Mouse (Mus musculus): ENCODE results near the gene Msmo1. TPM values are rescaled to one million over a fixed set of nuclear protein-coding genes. Genes with fewer than 3 reads are reported as not detected.

The Msmo1 gene
- polyA plus RNA-seq, 1 experiment: 0.11 TPM

- Histone ChIP-seq H3K4me1 (ENCODE audit: control insufficient read depth) (no peaks in the 10 kb centered on the region), H3K4me3 (replicated peaks) (no peak overlapping the region), H3K9me3 (ENCODE audit: control insufficient read depth, low read length) (no peaks in the 10 kb centered on the region), H3K36me3 (ENCODE audit: control insufficient read depth) (peaks cover 2% of the 10 kb centered on the region; the same call in 1 of the 2 replicates), H3K27me3 (ENCODE audit: control insufficient read depth) (no peaks in the 10 kb centered on the region)
- TF ChIP-seq GATA1 (IDR thresholded peaks at IDR 0.05; ENCODE audit: low read length): no peak
- no peak for TF ChIP-seq TAL1 (IDR thresholded peaks at IDR 0.05; ENCODE audit: low read length)
Observed at GRCm38 (mm10) chr8:64761430-64761829, 27.8 kb upstream of the Msmo1 start.

GRCm38 (mm10) chr8:64757956-64758355, 24.4 kb upstream of the Msmo1 start:
- Histone ChIP-seq H3K27me3 (ENCODE audit: control insufficient read depth) (no peaks in the 10 kb centered on the region), H3K4me1 (ENCODE audit: control insufficient read depth) (no peaks in the 10 kb centered on the region), H3K4me3 (replicated peaks) (no peak overlapping the region), H3K9me3 (ENCODE audit: control insufficient read depth, low read length) (no peaks in the 10 kb centered on the region), H3K36me3 (ENCODE audit: control insufficient read depth) (peaks cover 6% of the 10 kb centered on the region; the same call in 1 of the 2 replicates)
- TF ChIP-seq GATA1 (IDR thresholded peaks at IDR 0.05; ENCODE audit: low read length): no peak
- no peak for TF ChIP-seq TAL1 (IDR thresholded peaks at IDR 0.05; ENCODE audit: low read length)

GRCm38 (mm10) chr8:64746215-64747058, 12.8 kb upstream of the Msmo1 start:
- Histone ChIP-seq H3K9me3 (ENCODE audit: control insufficient read depth, low read length) (no peaks in the 10 kb centered on the region), H3K4me1 (ENCODE audit: control insufficient read depth) (no peaks in the 10 kb centered on the region; the same call in 1 of the 2 replicates), H3K4me3 (replicated peaks) (no peak overlapping the region), H3K36me3 (ENCODE audit: control insufficient read depth) (peaks cover 4% of the 10 kb centered on the region; the same call in 1 of the 2 replicates), H3K27me3 (ENCODE audit: control insufficient read depth) (no peaks in the 10 kb centered on the region)
- no peak for TF ChIP-seq TAL1 (IDR thresholded peaks at IDR 0.05; ENCODE audit: low read length)
- TF ChIP-seq GATA1 (IDR thresholded peaks at IDR 0.05; ENCODE audit: low read length): no peak

GRCm38 (mm10) chr8:64740547-64741211, 7.1 kb upstream of the Msmo1 start:
- H3K36me3 ChIP-seq (ENCODE audit: control insufficient read depth): no peaks in the 10 kb centered on the region; the same call in 1 of the 2 replicates
- H3K4me1 ChIP-seq (ENCODE audit: control insufficient read depth): peaks cover 14% of the 10 kb centered on the region
- peak overlapping the region; percentile 38 for H3K4me3 ChIP-seq (replicated peaks)
- H3K27me3 ChIP-seq (ENCODE audit: control insufficient read depth): no peaks in the 10 kb centered on the region
- H3K9me3 ChIP-seq (ENCODE audit: control insufficient read depth, low read length): no peaks in the 10 kb centered on the region
- TF ChIP-seq TAL1 (IDR thresholded peaks at IDR 0.05; ENCODE audit: low read length) (no peak), GATA1 (IDR thresholded peaks at IDR 0.05; ENCODE audit: low read length) (no peak)

GRCm38 (mm10) chr8:64738916-64739315, 5.3 kb upstream of the Msmo1 start:
- no peaks in the 10 kb centered on the region for H3K27me3 ChIP-seq (ENCODE audit: control insufficient read depth)
- H3K4me1 ChIP-seq (ENCODE audit: control insufficient read depth): peaks cover 23% of the 10 kb centered on the region
- H3K4me3 ChIP-seq (replicated peaks): no peak overlapping the region
- H3K9me3 ChIP-seq (ENCODE audit: control insufficient read depth, low read length): no peaks in the 10 kb centered on the region
- no peaks in the 10 kb centered on the region; the same call in 1 of the 2 replicates for H3K36me3 ChIP-seq (ENCODE audit: control insufficient read depth)
- TF ChIP-seq GATA1 (IDR thresholded peaks at IDR 0.05; ENCODE audit: low read length) (no peak), TAL1 (IDR thresholded peaks at IDR 0.05; ENCODE audit: low read length) (no peak)

GRCm38 (mm10) chr8:64736767-64737323, 3.3 kb upstream of the Msmo1 start:
- no peak overlapping the region for H3K4me3 ChIP-seq (replicated peaks)
- TF ChIP-seq TAL1 (IDR thresholded peaks at IDR 0.05; ENCODE audit: low read length) (no peak), GATA1 (IDR thresholded peaks at IDR 0.05; ENCODE audit: low read length) (no peak)
- H3K4me1 ChIP-seq (ENCODE audit: control insufficient read depth): peaks cover 39% of the 10 kb centered on the region
- H3K36me3 ChIP-seq (ENCODE audit: control insufficient read depth): no peaks in the 10 kb centered on the region
- H3K9me3 ChIP-seq (ENCODE audit: control insufficient read depth, low read length): no peaks in the 10 kb centered on the region
- H3K27me3 ChIP-seq (ENCODE audit: control insufficient read depth): no peaks in the 10 kb centered on the region

- Histone ChIP-seq H3K27me3 (ENCODE audit: control insufficient read depth) (no peaks in the 10 kb centered on the region), H3K4me1 (ENCODE audit: control insufficient read depth) (peaks cover 31% of the 10 kb centered on the region)
- TF ChIP-seq TAL1 (IDR thresholded peaks at IDR 0.05; ENCODE audit: low read length) (no peak), GATA1 (IDR thresholded peaks at IDR 0.05; ENCODE audit: low read length) (no peak)
Observed at GRCm38 (mm10) chr8:64735161-64735560, 1.6 kb upstream of the Msmo1 start.

GRCm38 (mm10) chr8:64732596-64732995, 996 bp downstream of the Msmo1 start:
- H3K4me3 ChIP-seq (replicated peaks): peak overlapping the region; percentile 90
- H3K27me3 ChIP-seq (ENCODE audit: control insufficient read depth): no peaks in the 10 kb centered on the region
- H3K36me3 ChIP-seq (ENCODE audit: control insufficient read depth): peaks cover 10% of the 10 kb centered on the region
- H3K9me3 ChIP-seq (ENCODE audit: control insufficient read depth, low read length): no peaks in the 10 kb centered on the region
- peaks cover 26% of the 10 kb centered on the region for H3K4me1 ChIP-seq (ENCODE audit: control insufficient read depth)
- no peak for TF ChIP-seq GATA1 (IDR thresholded peaks at IDR 0.05; ENCODE audit: low read length)
- no peak for TF ChIP-seq TAL1 (IDR thresholded peaks at IDR 0.05; ENCODE audit: low read length)

More at GRCm38 (mm10) chr8:64735161-64735560, 1.6 kb upstream of the Msmo1 start:
- no peaks in the 10 kb centered on the region for H3K9me3 ChIP-seq (ENCODE audit: control insufficient read depth, low read length)
- H3K36me3 ChIP-seq (ENCODE audit: control insufficient read depth): peaks cover 7% of the 10 kb centered on the region
- H3K4me3 ChIP-seq (replicated peaks): no peak overlapping the region

GRCm38 (mm10) chr8:64728156-64728555, 5.4 kb downstream of the Msmo1 start:
- H3K36me3 ChIP-seq (ENCODE audit: control insufficient read depth): peaks cover 39% of the 10 kb centered on the region
- TF ChIP-seq GATA1 (IDR thresholded peaks at IDR 0.05; ENCODE audit: low read length) (no peak), TAL1 (IDR thresholded peaks at IDR 0.05; ENCODE audit: low read length) (no peak)
- peaks cover 13% of the 10 kb centered on the region for H3K4me1 ChIP-seq (ENCODE audit: control insufficient read depth)
- no peaks in the 10 kb centered on the region for H3K9me3 ChIP-seq (ENCODE audit: control insufficient read depth, low read length)
- H3K27me3 ChIP-seq (ENCODE audit: control insufficient read depth): no peaks in the 10 kb centered on the region
- H3K4me3 ChIP-seq (replicated peaks): no peak overlapping the region

Measured in erythroblast, embryonic 14.5 days (primary cell).